Mouse (Mus musculus) urinary bladder, postnatal 14 days (tissue): Measurements from ENCODE around the gene Gm4767.
A peak's percentile ranks its signal among the peaks of the same experiment; 100 is the strongest.
"Not testable (repeated sequence)": the region's sequence is repeated elsewhere in the genome, so short reads cannot be mapped to it uniquely, and the experiment has no call there.

Source experiments
- DNase-seq: peaks from one replicate; pipeline ENCODE4 v3.0.0; 2021; ENCODE audit warnings: low spot score

The Gm4767 gene

DNA sequence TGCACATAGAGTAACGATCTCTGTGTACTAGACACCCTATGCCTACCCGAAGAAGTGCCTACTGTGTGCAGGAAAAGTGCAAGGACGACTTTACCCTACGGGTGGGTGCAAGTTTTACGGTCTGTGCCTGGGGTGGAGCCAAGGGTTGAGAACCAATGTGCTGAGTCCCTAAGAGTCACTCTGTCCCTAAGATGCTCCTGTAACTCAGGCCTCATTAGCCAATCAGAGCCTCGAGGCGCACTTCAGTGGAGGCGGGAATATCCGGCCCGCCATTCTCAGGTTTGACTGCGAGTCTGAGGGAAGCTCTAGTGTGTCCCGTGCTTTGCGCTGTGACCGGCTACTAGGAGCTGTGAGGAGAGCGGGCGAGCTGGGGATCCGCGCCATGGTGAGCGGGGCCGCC, at the start of gene Gm4767:
TSS of gene Gm4767 (plus strand) at position 288 of the 400 bp plus-strand sequence.
- DNase-seq, result peak; percentile 1

DNA sequence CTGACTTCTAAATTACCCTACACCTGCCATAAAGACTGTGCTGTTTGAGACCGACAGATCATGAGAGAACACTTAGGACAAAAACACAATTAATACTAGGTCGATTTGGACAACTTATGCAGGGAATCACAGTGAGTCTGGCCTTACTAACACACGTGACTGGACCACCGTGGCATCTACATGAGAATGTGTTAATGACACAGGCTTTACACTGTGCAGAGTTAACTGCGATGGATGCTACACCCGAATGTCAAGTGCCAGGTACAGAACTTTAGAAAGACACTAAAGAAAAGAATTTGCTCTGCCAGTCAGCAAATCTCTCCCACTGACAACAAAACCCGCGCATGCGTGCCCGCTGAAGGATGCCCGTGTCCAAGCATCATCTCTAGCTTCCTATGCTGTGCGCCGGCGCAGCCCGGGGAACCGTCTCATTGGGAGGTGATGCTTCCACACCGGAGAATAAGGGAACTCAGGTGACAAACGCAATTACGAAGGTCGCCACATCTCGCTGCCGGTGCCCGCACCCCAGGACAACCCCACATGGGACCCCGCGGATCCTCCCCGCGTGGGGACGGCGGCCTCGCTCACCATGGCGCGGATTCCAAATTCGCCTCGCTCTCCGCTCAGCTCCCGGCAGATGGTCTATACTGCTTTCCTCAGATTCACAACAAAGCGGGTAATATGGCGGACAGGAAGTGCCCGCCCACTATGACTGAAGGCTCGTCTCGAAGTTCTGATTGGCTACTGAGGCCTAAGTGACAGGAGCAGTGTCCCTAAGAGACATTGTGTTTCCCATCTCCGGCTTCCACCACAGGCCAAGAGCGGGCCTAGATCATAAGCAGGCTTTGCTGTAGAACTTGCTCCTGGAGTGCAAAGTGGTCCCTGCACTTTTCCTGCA, 41.2 kb upstream of the Gm4767 start, which contains the start of gene Gm3055:
TSS of gene Gm3055 (minus strand) at position 656 of the 898 bp plus-strand sequence.
- not testable (repeated sequence) for DNase-seq

DNA sequence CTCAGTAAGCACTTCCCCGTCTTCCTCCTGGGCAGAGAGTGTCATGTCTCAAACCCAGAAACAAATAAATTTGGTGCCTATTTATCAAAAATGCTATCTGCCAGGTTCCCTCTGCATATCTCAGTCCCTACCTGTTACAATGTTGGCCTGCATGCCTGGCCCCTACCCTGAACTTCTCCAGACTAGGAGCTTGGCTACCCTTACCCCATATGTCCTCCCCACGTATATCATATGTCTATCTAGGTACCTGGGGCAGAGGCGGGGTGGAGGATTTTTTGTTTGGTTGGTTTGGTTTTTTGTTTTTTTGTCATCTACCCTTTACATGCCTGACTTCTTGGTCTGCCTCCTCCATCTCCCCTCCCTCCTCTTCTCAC, 40.6 kb upstream of the Gm4767 start:
- DNase-seq, result not testable (repeated sequence)

DNA sequence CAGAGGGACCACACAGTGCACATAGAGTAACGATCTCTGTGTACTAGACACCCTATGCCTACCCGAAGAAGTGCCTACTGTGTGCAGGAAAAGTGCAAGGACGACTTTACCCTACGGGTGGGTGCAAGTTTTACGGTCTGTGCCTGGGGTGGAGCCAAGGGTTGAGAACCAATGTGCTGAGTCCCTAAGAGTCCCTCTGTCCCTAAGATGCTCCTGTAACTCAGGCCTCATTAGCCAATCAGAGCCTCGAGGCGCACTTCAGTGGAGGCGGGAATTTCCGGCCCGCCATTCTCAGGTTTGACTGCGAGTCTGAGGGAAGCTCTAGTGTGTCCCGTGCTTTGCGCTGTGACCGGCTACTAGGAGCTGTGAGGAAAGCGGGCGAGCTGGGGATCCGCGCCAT, 34.2 kb downstream of the Gm4767 start:
- not testable (repeated sequence) for DNase-seq

DNA sequence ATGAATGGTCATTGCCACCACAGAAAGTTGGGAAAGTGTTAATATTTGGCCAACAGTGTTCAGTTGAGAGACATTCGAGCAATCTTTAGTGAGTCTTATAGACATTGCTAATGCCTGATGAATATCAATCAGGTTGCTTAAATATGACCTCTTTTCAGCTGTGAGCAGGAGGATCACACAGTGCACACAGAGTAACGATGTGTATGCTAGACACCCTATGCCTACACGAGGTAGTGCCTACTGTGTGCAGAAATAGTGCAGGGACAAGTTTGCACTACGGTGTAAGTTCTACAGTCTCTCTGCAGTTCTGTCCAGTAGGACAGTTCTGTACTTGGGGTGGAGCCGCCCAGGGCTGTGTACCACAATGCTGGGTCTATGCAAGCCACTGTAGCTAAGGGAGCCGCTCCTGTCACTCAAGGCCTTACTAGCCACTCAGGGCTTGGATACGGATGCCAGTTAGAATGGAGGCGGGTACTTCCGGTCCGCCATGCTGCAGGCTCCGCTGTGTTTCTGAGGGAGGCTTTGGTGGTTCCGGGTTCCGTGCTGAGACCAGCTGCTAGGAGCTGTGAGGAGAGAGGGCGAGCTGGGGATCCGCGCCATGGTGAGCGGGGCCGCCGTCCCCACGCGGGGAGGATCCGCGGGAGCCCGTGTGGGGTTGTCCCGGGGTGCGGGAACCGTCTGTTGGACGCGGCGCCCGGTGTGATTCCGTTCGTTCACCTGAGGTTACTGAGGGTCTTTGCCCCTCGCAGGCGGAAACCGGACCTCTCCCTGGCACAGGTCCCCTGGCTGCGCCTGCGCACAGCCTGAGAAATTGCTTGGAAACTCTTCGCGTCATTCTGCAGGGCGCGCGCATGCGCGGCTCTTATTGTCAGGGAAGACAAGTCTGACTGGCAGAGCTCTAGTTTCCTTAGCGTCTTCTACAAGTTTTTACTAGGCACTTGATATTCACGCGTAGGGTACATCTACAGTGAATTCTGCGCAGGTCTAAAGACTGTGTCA, 51.7 kb downstream of the Gm4767 start, which contains the start of gene Gm32687:
TSS of gene Gm32687 (plus strand) at position 526 of the 999 bp plus-strand sequence.
- DNase-seq, result peak; percentile 2
